Mouse (Mus musculus) forebrain, embryonic 11.5 days (tissue): Measurements from ENCODE around the gene Rsph3b. TPM values are rescaled to one million over a fixed set of nuclear protein-coding genes. Genes with fewer than 3 reads are reported as not detected.
"Not testable (repeated sequence)": the region's sequence is repeated elsewhere in the genome, so short reads cannot be mapped to it uniquely, and the experiment has no call there.

Source experiments
- ATAC-seq: fragments of 200-750 bp; cut with Nextera tagmentation; replicated peaks from 2 replicates; pipeline ENCODE4 v1.8.0; 2017; ENCODE audit warnings: moderate TSS enrichment; ENCODE audit not compliant: low FRiP score
- DNase-seq: peaks from one replicate; pipeline ENCODE4 v3.0.0-alpha.2; 2017; ENCODE audit warnings: low spot score
- H3K27ac ChIP-seq: fragments of 300-500 bp; sonication (generic); 2 replicates; pipeline ENCODE4 v1.5.1; 2014; ENCODE audit warnings: low read depth, low read length
- H3K27me3 ChIP-seq: fragments of 300-500 bp; sonication (generic); 2 replicates; pipeline ENCODE4 v1.6.1; 2014; ENCODE audit warnings: mild to moderate bottlenecking, low read length, mixed read lengths; ENCODE audit not compliant: control insufficient read depth, insufficient read depth
- H3K36me3 ChIP-seq: fragments of 300-500 bp; sonication (generic); 2 replicates; pipeline ENCODE4 v1.6.1; 2014; ENCODE audit warnings: mild to moderate bottlenecking, low read length, moderate library complexity, mixed read lengths; ENCODE audit not compliant: control insufficient read depth, insufficient read depth
- H3K4me1 ChIP-seq: fragments of 300-500 bp; sonication (generic); replicated peaks from 2 replicates; pipeline ENCODE4 v1.6.1; 2014; ENCODE audit warnings: low read length, mixed read lengths; ENCODE audit not compliant: control insufficient read depth, insufficient read depth
- H3K4me2 ChIP-seq: fragments of 300-500 bp; sonication (generic); 2 replicates; pipeline ENCODE4 v1.6.1; 2014; ENCODE audit warnings: low read depth, mild to moderate bottlenecking, low read length, moderate library complexity, mixed read lengths; ENCODE audit not compliant: severe bottlenecking
- H3K4me3 ChIP-seq: fragments of 300-500 bp; sonication (generic); 2 replicates; pipeline ENCODE4 v1.5.1; 2014; ENCODE audit warnings: low read depth, low read length
- H3K9ac ChIP-seq: fragments of 300-500 bp; sonication (generic); 2 replicates; pipeline ENCODE4 v1.6.1; 2014; ENCODE audit warnings: low read length
- H3K9me3 ChIP-seq: fragments of 300-500 bp; sonication (generic); 2 replicates; pipeline ENCODE4 v1.6.1; 2016; ENCODE audit warnings: low read length, mixed read lengths; ENCODE audit not compliant: control insufficient read depth
- WGBS: fragments of 180-500 bp; shearing (Covaris S2); extraction: QIAGEN DNeasy Blood & Tissue Kit; methylation state at CpG from one replicate; pipeline ENCODE4 v1.1.7; 2014; 5-methylcytosine and 5-hydroxymethylcytosine counted together
- polyA plus RNA-seq: library from polyadenylated mRNA; unstranded; fragments of >200 nt; fragmentation: Nextera tagmentation; extraction: Ambion mirVana; gene quantifications from 2 replicates; pipeline ENCODE4 v1.2.1, GENCODE M21; 2014

Gene Rsph3b
- polyA plus RNA-seq, 1 experiment from 2014 or later: 43.5 TPM

GRCm38 (mm10) chr17:6920351-6920894, 28.1 kb downstream of the Rsph3b start:
- not testable (repeated sequence) for H3K27me3 ChIP-seq, H3K36me3 ChIP-seq, H3K4me3 ChIP-seq, H3K9ac ChIP-seq, ATAC-seq, H3K4me1 ChIP-seq, H3K9me3 ChIP-seq, H3K27ac ChIP-seq, DNase-seq, H3K4me2 ChIP-seq
- 92% methylated on average over 7 of the region's 7 CpGs for WGBS

DNA sequence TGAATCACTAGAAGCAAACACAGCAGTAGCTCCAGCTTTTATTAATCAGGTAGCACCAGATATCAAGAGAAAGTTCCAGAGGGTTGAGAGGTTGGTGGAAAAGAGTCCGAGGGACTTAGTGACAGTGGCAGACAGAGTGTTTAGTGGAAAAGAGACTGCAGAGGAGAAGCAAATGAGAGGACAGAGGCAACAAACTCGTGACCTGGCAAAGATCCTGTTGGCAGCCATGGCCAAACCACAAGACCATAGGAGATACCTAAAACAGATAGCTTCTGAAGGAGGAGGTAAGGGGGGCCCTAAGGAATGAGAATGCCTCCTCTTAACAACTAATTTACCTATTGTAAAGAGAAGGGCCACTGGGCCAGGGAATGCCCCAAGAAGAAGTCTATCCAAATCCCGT, 29.1 kb downstream of the Rsph3b start:
- not testable (repeated sequence) for H3K9ac ChIP-seq, H3K9me3 ChIP-seq, H3K4me3 ChIP-seq, H3K27ac ChIP-seq, H3K27me3 ChIP-seq, ATAC-seq, H3K4me2 ChIP-seq, H3K36me3 ChIP-seq, H3K4me1 ChIP-seq, DNase-seq
- WGBS: 88% methylated on average over 3 of the region's 3 CpGs

DNA sequence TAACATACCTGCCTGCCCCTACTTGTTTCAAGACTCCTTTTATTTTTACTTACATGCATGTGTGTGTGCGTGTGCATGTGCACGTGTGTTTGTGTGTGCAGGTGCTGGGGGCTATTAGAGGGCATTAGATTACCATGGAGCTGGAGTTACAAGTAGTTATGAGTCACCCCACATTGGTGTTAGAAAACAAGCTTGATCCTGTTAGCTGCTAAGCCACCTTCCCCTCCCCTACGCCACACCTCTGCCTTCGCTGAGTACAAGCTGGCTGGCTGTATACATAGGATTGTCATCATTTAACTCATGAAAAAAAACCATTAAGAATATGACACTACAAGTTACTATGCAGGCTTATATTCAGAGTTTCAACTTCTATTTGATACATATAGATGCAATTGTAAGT, 33.2 kb downstream of the Rsph3b start:
- H3K27me3 ChIP-seq, H3K4me3 ChIP-seq, H3K4me1 ChIP-seq, H3K4me2 ChIP-seq, H3K36me3 ChIP-seq, ATAC-seq, H3K9me3 ChIP-seq, DNase-seq, H3K9ac ChIP-seq, H3K27ac ChIP-seq: not testable (repeated sequence)
- WGBS: 100% methylated on average over 1 of the region's 4 CpGs

GRCm38 (mm10) chr17:6914066-6914465, 34.4 kb downstream of the Rsph3b start:
- H3K36me3 ChIP-seq, H3K9ac ChIP-seq, H3K9me3 ChIP-seq, H3K4me2 ChIP-seq, H3K4me3 ChIP-seq, ATAC-seq, H3K4me1 ChIP-seq, DNase-seq, H3K27ac ChIP-seq, H3K27me3 ChIP-seq: not testable (repeated sequence)
- whole genome bisulfite sequencing: 65% methylated on average over 1 of the region's 6 CpGs

DNA sequence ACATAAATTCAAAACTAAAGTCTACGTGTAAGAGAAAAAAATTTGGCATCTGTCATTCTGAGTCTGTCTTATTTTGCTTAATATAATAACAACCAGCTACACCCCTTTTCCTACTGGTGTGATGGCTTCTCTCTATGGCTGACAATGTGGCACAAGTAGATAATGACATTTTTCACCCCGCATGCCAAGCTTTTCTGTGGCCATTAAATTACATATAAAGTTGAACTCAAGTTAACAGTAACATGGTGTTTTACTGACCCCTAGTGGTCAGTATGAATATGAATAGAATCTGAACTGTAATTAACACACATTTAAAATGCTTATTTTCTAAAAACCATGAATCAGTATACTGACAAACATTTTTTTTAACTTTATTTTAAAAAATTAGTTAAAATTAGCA, 48.1 kb downstream of the Rsph3b start:
- H3K9ac ChIP-seq, H3K36me3 ChIP-seq, ATAC-seq, DNase-seq, H3K4me1 ChIP-seq, H3K27ac ChIP-seq, H3K4me3 ChIP-seq, H3K9me3 ChIP-seq, H3K27me3 ChIP-seq, H3K4me2 ChIP-seq: not testable (repeated sequence)
- 96% methylated on average over 1 of the region's 2 CpGs for WGBS

GRCm38 (mm10) chr17:6897996-6898562, 50.4 kb downstream of the Rsph3b start:
- H3K4me1 ChIP-seq, ATAC-seq, H3K27me3 ChIP-seq: not testable (repeated sequence)

GRCm38 (mm10) chr17:6896756-6897155, 51.7 kb downstream of the Rsph3b start:
- Histone ChIP-seq H3K4me1 (no peaks in the 10 kb centered on the region), H3K27ac (no peak overlapping the region), H3K27me3 (no peaks in the 10 kb centered on the region), H3K9ac (no peak overlapping the region), H3K4me3 (no peak overlapping the region), H3K9me3 (no peaks in the 10 kb centered on the region), H3K4me2 (no peak overlapping the region), H3K36me3 (no peaks in the 10 kb centered on the region)
- DNase-seq: no peak
- 57% methylated on average over 4 of the region's 4 CpGs for WGBS
- ATAC-seq: no peak

More at GRCm38 (mm10) chr17:6897996-6898562, 50.4 kb downstream of the Rsph3b start:
- not testable (repeated sequence) for H3K4me2 ChIP-seq, DNase-seq, H3K9ac ChIP-seq, H3K36me3 ChIP-seq, H3K4me3 ChIP-seq, H3K9me3 ChIP-seq, H3K27ac ChIP-seq
- WGBS: 87% methylated on average over 7 of the region's 7 CpGs

- no peak overlapping the region for H3K4me2 ChIP-seq
- H3K27ac ChIP-seq: no peak overlapping the region
- ATAC-seq (no peak), DNase-seq (no peak)
- WGBS: 79% methylated on average over 10 of the region's 10 CpGs
- no peaks in the 10 kb centered on the region for H3K36me3 ChIP-seq
- no peak overlapping the region for H3K4me3 ChIP-seq
- H3K4me1 ChIP-seq: no peaks in the 10 kb centered on the region
- no peak overlapping the region for H3K9ac ChIP-seq
- no peaks in the 10 kb centered on the region for H3K9me3 ChIP-seq
- H3K27me3 ChIP-seq: no peaks in the 10 kb centered on the region
These were observed 55.1 kb downstream of the Rsph3b start for GRCm38 (mm10) chr17:6893332-6893731.
